Mouse (Mus musculus): ENCODE data around the gene Osbpl8. TPM values are rescaled to one million over a fixed set of nuclear protein-coding genes. Genes with fewer than 3 reads are reported as not detected.

The Osbpl8 gene
- total and polyA plus RNA-seq, 2 experiments: 3.7 to 30.0 TPM

- Histone ChIP-seq H3K4me3 (ENCODE audit: insufficient read depth, low read depth, low read length) (no peak overlapping the region), H3K79me2 (ENCODE audit: control insufficient read depth, insufficient read depth, low read length) (peaks cover 14% of the 10 kb centered on the region; the same call in 1 of the 2 replicates), H3K36me3 (ENCODE audit: control insufficient read depth, insufficient read depth, low read length) (0 out of 2 replicates have a peak, but pooled peaks cover 1% of the 10 kb centered on the region), H3K27me3 (ENCODE audit: control insufficient read depth, insufficient read depth, low read length) (no peaks in the 10 kb centered on the region), H3K27ac (replicated peaks; ENCODE audit: insufficient read depth, low read depth, low read length) (no peak overlapping the region), H3K4me1 (ENCODE audit: control insufficient read depth, insufficient read depth, low read length) (peaks cover 10% of the 10 kb centered on the region), H3K9ac (ENCODE audit: low read depth, low read length) (no peak overlapping the region)
- DNase-seq (ENCODE audit: extremely low read depth, low read depth, low spot score): peak; percentile 42
- TF ChIP-seq CTCF (IDR thresholded peaks at IDR 0.05; ENCODE audit: low read depth, low read length) (no peak), POLR2A (IDR thresholded peaks at IDR 0.05; ENCODE audit: extremely low read depth, insufficient read depth, low read length) (no peak)
- 36% methylated on average over 6 of the region's 6 CpGs for WGBS
Measured at GRCm38 (mm10) chr10:111248177-111248576, 83.6 kb downstream of the Osbpl8 start.

GRCm38 (mm10) chr10:111250192-111250591 lies 85.6 kb downstream of the Osbpl8 start:
- Histone ChIP-seq H3K36me3 (ENCODE audit: control insufficient read depth, insufficient read depth, low read length) (no peaks in the 10 kb centered on the region), H3K4me3 (ENCODE audit: insufficient read depth, low read depth, low read length) (no peak overlapping the region), H3K9ac (ENCODE audit: low read depth, low read length) (no peak overlapping the region), H3K4me1 (ENCODE audit: control insufficient read depth, insufficient read depth, low read length) (peaks cover 7% of the 10 kb centered on the region; the same call in 1 of the 2 replicates), H3K27ac (replicated peaks; ENCODE audit: insufficient read depth, low read depth, low read length) (no peak overlapping the region), H3K27me3 (ENCODE audit: control insufficient read depth, insufficient read depth, low read length) (no peaks in the 10 kb centered on the region), H3K79me2 (ENCODE audit: control insufficient read depth, insufficient read depth, low read length) (peaks cover 11% of the 10 kb centered on the region; the same call in 1 of the 2 replicates)
- TF ChIP-seq CTCF (IDR thresholded peaks at IDR 0.05; ENCODE audit: low read depth, low read length) (no peak), POLR2A (IDR thresholded peaks at IDR 0.05; ENCODE audit: extremely low read depth, insufficient read depth, low read length) (no peak)
- WGBS: 89% methylated on average over 4 of the region's 4 CpGs
- no peak for DNase-seq (ENCODE audit: extremely low read depth, low read depth, low spot score)

GRCm38 (mm10) chr10:111251666-111252065 lies 87.1 kb downstream of the Osbpl8 start:
- peak; percentile 22 for DNase-seq (ENCODE audit: extremely low read depth, low read depth, low spot score)
- 85% methylated on average over 5 of the region's 5 CpGs for WGBS
- Histone ChIP-seq H3K79me2 (ENCODE audit: control insufficient read depth, insufficient read depth, low read length) (peaks cover 7% of the 10 kb centered on the region; the same call in 1 of the 2 replicates), H3K36me3 (ENCODE audit: control insufficient read depth, insufficient read depth, low read length) (peaks cover 3% of the 10 kb centered on the region; the same call in 1 of the 2 replicates), H3K9ac (ENCODE audit: low read depth, low read length) (no peak overlapping the region), H3K27ac (replicated peaks; ENCODE audit: insufficient read depth, low read depth, low read length) (no peak overlapping the region), H3K4me1 (ENCODE audit: control insufficient read depth, insufficient read depth, low read length) (peaks cover 2% of the 10 kb centered on the region; the same call in 1 of the 2 replicates), H3K27me3 (ENCODE audit: control insufficient read depth, insufficient read depth, low read length) (no peaks in the 10 kb centered on the region), H3K4me3 (ENCODE audit: insufficient read depth, low read depth, low read length) (no peak overlapping the region)
- TF ChIP-seq CTCF (IDR thresholded peaks at IDR 0.05; ENCODE audit: low read depth, low read length) (no peak), POLR2A (IDR thresholded peaks at IDR 0.05; ENCODE audit: extremely low read depth, insufficient read depth, low read length) (no peak)

- DNase-seq (ENCODE audit: extremely low read depth, low read depth, low spot score): no peak
- no peaks in the 10 kb centered on the region for H3K27me3 ChIP-seq (ENCODE audit: control insufficient read depth, insufficient read depth, low read length)
- no peak overlapping the region for H3K4me3 ChIP-seq (ENCODE audit: insufficient read depth, low read depth, low read length)
- no peaks in the 10 kb centered on the region for H3K4me1 ChIP-seq (ENCODE audit: control insufficient read depth, insufficient read depth, low read length)
- H3K36me3 ChIP-seq (ENCODE audit: control insufficient read depth, insufficient read depth, low read length): peaks cover 6% of the 10 kb centered on the region
- H3K79me2 ChIP-seq (ENCODE audit: control insufficient read depth, insufficient read depth, low read length): peaks cover 7% of the 10 kb centered on the region; the same call in 1 of the 2 replicates
- TF ChIP-seq CTCF (IDR thresholded peaks at IDR 0.05; ENCODE audit: low read depth, low read length) (no peak), POLR2A (IDR thresholded peaks at IDR 0.05; ENCODE audit: extremely low read depth, insufficient read depth, low read length) (no peak)
- H3K9ac ChIP-seq (ENCODE audit: low read depth, low read length): no peak overlapping the region
- no peak overlapping the region for H3K27ac ChIP-seq (replicated peaks; ENCODE audit: insufficient read depth, low read depth, low read length)
- 97% methylated on average over 6 of the region's 6 CpGs for WGBS
Measured at GRCm38 (mm10) chr10:111255228-111255627, 90.7 kb downstream of the Osbpl8 start.

- no peak overlapping the region for H3K4me3 ChIP-seq (ENCODE audit: insufficient read depth, low read depth, low read length)
- no peaks in the 10 kb centered on the region for H3K27me3 ChIP-seq (ENCODE audit: control insufficient read depth, insufficient read depth, low read length)
- no peaks in the 10 kb centered on the region for H3K4me1 ChIP-seq (ENCODE audit: control insufficient read depth, insufficient read depth, low read length)
- WGBS: 86% methylated on average over 3 of the region's 3 CpGs
- no peak overlapping the region for H3K27ac ChIP-seq (replicated peaks; ENCODE audit: insufficient read depth, low read depth, low read length)
- DNase-seq (ENCODE audit: extremely low read depth, low read depth, low spot score): no peak
- H3K79me2 ChIP-seq (ENCODE audit: control insufficient read depth, insufficient read depth, low read length): peaks cover 3% of the 10 kb centered on the region; the same call in 1 of the 2 replicates
- TF ChIP-seq POLR2A (IDR thresholded peaks at IDR 0.05; ENCODE audit: extremely low read depth, insufficient read depth, low read length) (no peak), CTCF (IDR thresholded peaks at IDR 0.05; ENCODE audit: low read depth, low read length) (no peak)
- no peak overlapping the region for H3K9ac ChIP-seq (ENCODE audit: low read depth, low read length)
- H3K36me3 ChIP-seq (ENCODE audit: control insufficient read depth, insufficient read depth, low read length): peaks cover 6% of the 10 kb centered on the region
Measured at GRCm38 (mm10) chr10:111256156-111256555, 91.6 kb downstream of the Osbpl8 start.

GRCm38 (mm10) chr10:111257358-111257757 lies 92.8 kb downstream of the Osbpl8 start:
- peaks cover 6% of the 10 kb centered on the region for H3K36me3 ChIP-seq (ENCODE audit: control insufficient read depth, insufficient read depth, low read length)
- DNase-seq (ENCODE audit: extremely low read depth, low read depth, low spot score): no peak
- TF ChIP-seq POLR2A (IDR thresholded peaks at IDR 0.05; ENCODE audit: extremely low read depth, insufficient read depth, low read length) (no peak), CTCF (IDR thresholded peaks at IDR 0.05; ENCODE audit: low read depth, low read length) (no peak)
- H3K27ac ChIP-seq (replicated peaks; ENCODE audit: insufficient read depth, low read depth, low read length): no peak overlapping the region
- H3K4me1 ChIP-seq (ENCODE audit: control insufficient read depth, insufficient read depth, low read length): no peaks in the 10 kb centered on the region
- H3K9ac ChIP-seq (ENCODE audit: low read depth, low read length): no peak overlapping the region
- H3K27me3 ChIP-seq (ENCODE audit: control insufficient read depth, insufficient read depth, low read length): no peaks in the 10 kb centered on the region
- no peak overlapping the region for H3K4me3 ChIP-seq (ENCODE audit: insufficient read depth, low read depth, low read length)
- H3K79me2 ChIP-seq (ENCODE audit: control insufficient read depth, insufficient read depth, low read length): peaks cover 3% of the 10 kb centered on the region; the same call in 1 of the 2 replicates
- WGBS: 92% methylated on average over 3 of the region's 3 CpGs

Measured in liver, adult 2 months (tissue).